Mouse (Mus musculus) lung, postnatal 25 days (tissue): Measurements from ENCODE around the gene Nup62.
A peak's percentile ranks its signal among the peaks of the same experiment; 100 is the strongest.
"Not testable (repeated sequence)": the region's sequence is repeated elsewhere in the genome, so short reads cannot be mapped to it uniquely, and the experiment has no call there.

Source experiments
- DNase-seq: peaks from one replicate; pipeline ENCODE4 v3.0.0; 2022; ENCODE audit warnings: low spot score

Gene Nup62

DNA sequence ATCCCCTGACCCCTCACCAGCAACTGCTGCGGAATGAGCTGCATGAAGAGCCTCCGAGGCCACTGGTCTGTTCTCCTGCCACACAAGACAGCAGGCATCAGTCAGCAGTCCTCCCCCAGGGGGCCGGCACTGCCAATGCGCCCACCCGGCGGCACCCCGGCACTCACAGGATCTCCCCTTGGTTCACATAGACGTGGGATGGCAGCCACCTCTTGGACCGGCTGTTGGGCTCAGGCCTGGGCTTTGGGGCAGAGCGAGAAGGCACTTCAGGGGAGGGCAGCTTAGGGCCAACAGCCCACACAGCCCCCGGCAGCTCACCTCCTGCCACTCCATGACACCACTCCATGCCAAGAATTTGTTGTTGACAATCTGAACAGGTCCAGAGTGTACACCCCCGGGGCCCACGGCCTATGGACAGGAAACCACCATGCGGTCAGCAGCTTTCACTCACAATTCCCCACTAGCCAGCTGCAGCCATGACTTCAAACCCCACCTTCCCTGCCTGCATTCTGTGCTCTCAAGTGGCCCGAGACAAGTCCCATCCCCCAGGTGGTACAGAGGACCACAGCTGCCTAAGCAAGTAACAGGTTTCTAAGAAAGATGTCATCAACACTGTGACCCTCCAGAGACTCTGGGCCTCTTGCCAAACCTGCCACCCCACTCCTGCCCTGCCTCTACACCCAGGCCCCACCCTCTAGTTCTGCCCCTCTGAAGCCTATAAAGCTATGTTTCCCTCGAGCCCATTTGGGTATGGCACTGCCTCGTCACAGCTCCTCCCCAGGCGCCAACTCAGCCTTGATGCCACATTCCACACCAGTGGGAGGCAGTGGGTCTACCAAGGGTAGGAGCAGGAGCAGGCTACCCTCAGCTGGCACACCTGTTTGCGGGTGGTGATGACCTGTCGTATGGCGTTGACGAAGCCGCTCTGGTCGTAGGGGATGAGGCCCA lies 49.0 kb downstream of the Nup62 start:
- DNase-seq: no peak

DNA sequence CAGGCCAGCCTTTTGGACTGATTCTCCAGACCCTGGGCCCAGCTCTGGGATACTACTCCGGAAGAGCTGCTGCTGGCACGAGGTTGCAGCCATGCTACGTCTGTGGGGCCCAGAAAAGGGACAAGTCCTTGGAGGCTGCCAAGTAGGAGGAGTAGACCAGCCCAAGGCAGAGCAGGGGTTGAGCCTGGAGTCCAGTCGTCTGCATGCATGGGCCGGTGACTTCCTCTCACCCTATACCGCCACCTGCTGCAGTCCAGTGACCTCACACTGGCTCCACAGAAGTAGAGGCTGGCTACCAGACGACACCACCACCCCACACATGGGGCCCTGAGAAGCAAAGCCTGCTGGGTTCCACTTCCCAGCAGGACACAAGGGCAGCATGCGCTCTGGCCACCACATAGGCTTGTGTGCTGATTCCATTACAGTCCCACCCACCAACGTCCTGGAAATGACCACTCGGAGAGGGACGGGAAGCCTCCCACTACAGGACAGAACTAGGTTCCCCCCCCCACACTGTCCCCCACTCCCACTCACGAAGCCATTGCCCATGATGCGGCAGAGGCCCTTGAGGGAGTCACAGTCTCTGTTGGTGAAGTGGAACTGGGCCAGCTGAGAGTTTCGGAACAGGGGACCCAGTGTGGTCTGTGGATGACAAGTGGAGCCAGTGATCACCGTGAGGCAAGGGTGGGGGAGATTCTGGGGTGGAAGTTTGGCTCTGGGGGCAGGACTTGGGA lies 50.6 kb downstream of the Nup62 start:
- DNase-seq: peak; percentile 64

DNA sequence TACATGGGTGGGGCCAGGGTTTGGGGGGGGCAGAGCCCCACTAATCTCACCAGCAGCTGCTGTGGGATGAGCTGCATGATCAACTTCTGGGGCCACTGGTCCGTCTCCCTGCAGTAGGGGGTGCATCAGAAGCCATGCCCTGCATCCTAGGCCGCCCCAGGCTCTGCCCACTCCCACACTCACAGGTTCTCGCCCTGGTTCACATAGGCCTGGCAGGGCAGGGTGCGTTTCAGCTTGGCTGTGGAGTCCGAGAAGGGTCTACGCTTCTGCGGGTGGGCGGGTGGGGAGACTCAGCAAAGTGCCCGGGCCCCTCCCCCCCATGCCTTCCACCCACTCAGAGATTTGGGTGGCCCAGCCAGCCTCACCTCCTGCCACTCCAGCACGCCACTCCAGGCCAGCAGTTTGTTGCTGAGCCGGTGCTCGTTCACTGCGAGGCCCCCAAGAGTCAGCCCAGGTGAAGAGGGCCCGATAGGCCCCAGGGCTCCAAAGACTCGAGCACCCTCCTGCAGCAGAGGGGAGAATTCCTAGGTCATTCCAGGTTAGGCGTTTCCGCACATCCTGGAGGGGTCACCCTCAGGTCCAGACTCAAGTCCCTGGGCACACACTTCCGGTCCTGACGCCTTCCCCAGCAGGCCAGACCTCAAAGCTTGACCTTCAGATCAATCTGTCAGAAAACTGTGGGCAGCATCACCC lies 51.3 kb downstream of the Nup62 start:
- DNase-seq: no peak

DNA sequence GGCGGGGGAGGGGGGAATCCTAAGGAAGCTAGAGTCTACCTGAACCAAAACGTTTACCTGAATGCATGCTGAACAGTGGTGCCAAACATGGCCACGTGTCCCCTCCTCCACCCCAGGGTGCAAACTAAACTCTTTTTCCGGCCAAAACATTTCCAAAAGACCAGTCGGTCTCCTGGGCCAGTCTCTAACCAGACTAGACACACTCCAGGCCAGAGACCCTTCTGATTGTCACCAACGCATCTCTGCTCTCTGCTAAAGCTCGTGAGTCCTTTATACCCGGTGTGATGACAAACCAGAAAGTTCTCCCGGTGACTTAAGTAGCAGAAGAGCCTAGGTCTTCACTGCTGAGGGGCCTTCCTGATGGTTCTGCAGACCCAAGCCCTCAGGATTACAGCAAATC lies 51.9 kb downstream of the Nup62 start:
- no peak for DNase-seq

DNA sequence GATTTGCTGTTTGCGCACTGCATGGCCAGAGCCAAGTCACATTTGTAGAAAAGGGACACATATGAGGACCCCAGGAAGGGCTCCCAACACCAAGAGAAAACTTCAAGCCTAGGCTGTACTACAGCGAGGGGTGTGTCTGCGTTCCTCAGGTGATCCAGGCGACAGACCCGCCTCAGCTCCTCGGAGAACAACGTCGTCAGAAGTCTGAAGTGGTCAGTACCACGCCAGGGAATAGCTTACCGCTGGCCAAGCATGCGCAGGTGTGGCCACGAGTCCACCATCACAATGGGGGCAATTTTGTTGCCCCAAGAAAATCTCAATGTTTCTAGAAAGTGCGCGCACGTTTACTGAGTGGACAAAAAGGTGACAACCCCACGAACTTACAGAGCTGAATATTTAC lies 52.6 kb downstream of the Nup62 start:
- peak; percentile 84 for DNase-seq

DNA sequence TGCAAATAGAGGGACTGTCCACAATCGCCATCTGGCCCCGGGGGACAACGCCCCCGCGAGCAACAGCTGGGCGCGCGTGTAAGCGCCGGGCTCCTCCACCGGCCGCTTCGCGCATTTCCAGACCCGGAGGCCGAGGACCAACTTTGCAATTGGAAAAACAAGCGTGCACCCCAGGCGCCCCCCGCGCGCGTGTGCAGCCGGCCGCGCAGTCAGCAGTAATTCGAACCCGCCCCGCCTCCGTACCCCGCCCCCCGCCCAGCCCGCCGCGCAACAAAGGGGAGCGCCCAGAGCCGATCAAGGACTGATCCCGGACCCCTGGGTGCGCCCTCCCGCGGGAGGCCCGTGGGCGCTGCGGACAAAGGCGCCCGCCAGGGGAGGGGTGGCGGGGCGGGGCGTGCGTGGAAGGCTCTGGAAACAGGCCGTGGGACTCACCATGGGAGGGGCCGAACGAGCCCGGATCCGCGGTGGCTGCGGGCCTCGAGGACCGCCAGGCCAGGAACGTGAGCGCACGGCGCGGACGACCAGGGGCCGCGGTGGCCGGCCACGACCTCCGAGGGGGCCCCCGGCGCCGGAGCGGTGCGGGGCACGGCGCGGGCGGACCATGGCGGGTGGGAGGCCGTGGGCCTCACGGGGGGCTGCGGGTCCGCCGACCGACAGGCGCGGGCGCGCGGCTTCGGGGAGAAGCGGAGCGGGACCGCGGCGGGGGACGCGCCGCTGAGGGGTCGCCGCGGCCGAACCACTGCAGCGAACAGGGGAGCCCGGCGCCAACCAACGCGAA lies 53.2 kb downstream of the Nup62 start:
- peak; percentile 68 for DNase-seq

DNA sequence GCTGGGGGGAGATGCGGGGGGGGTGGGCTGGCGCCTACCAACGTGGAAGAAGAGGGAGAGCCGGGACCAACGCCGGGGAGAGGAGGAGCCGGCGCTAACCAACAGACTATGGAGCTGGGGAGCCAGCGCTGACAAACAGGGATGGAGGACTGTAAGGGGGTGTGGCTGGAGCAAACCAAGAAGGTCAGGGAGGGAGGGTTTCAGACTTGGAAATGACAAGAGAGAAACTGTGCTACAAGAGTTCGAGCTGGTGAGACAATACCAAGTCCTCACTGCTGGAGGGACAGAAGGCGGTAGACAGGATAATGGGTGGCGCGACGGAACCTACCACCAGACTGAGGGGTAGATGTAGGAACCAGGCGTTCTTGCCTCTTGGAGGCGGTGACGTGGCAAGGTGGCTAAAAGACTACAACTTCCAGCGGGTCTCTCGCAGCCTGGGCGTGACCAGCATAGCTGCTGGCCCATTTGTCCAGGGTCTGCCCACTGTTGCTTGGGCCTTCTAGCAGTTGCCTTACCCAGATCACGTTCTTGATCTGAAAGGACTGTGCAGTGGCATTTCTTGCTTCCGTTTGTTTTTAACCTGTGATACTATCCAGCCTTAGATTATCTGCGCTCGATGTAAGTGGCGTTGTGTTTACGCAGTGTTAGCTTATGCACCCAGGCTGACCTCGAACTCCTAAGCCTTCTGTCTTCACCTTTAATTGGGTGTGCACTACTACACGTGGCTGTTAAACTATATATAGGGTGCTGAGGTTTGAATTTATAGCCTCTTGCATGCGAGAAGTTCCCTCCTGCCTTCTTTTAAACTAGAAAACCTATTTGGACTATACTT lies 54.0 kb downstream of the Nup62 start, which contains the start of gene Ptov1:
Gene Ptov1, minus strand, starts transcription at position 92 of the 832 bp plus-strand sequence.
- DNase-seq: peak; percentile 95

DNA sequence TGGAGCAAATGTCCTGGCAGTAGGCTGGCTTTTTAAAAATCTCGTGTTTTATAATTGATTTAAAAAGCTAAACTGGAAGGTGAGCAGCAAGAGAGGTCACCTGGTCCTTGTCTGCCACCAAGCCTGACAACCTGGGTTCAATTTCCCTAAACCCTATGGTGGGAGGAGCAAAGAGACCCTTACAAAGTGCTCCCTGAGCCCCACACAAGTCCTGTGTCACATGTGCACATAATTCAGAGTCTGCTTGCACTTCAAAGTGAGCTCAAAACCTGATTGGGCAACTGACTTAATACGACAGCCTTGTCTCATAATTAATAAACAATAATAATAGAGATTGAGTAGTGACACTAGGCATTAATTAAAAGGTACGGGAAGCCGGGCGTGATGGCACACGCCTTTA lies 54.7 kb downstream of the Nup62 start:
- DNase-seq: no peak

DNA sequence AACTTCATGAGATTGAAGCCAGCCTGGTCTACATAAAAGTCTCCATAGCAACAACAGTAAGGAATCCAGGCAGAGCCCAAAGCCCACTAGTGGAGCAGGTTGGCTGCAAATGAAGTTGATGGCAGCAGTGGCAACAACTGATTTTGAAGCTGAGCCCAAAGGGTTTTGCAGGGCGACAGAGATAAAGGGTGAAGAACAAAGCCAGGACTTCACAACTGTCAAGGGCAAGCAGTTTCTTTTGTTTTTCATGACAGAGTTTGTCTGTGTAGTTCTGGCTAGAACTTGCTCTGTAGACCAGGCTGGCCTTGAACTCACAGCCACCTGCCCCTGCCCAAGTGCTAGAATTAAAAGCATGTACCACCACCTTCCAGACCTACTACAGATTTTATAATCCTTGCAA lies 55.3 kb downstream of the Nup62 start:
- no peak for DNase-seq

DNA sequence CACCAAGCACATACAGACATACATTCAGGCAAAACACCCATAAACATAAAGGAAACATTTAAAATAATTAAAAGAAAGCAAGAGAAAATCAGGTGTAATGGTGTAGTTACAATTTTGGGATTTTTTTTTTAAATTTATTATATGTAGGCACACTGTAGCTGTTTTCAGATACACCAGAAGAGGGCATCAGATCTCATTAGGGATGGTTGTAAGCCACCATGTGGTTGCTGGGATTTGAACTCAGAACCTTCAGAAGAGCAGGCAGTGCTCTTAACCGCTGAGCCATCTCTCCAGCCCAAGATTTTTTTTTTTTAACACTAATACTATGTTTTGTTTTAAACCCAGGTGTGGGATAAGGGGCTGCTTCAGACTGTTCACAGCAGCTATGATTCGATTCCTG lies 55.9 kb downstream of the Nup62 start:
- DNase-seq: not testable (repeated sequence)

DNA sequence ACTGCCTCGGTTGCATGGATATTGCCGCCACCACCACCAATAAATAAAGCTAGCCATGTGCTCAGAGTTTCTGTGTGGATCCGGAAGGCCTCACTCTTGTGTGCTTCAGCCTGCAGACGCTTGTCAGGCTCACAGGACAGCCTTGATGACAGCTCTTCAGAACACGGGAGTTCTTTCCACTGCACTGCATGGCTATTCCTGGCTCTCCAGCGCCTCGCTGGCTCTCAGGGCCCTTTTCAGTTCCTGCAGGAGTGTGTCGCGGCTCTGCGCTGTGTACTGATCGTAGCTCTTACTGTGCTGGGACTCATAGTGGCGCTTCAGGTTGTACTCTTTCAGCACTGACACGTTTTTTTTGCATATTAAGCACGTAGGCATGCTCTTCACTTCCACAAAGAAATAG lies 61.9 kb downstream of the Nup62 start:
- no peak for DNase-seq
